Mouse (Mus musculus) urinary bladder, adult 2 months (tissue): ENCODE data around the gene Gpr162. TPM values are rescaled to one million over a fixed set of nuclear protein-coding genes. Genes with fewer than 3 reads are reported as not detected.

Source experiments
- DNase-seq: peaks from one replicate; pipeline ENCODE4 v3.0.0; 2022; ENCODE audit warnings: low spot score
- polyA plus RNA-seq: library from polyadenylated mRNA; depleted of rRNA; stranded (reverse); fragments of >200 nt; gene quantifications from 2 replicates; pipeline ENCODE4 v1.2.3, GENCODE M21; 2012

The Gpr162 gene
- polyA plus RNA-seq, 1 experiment, result 0.99 TPM

DNA sequence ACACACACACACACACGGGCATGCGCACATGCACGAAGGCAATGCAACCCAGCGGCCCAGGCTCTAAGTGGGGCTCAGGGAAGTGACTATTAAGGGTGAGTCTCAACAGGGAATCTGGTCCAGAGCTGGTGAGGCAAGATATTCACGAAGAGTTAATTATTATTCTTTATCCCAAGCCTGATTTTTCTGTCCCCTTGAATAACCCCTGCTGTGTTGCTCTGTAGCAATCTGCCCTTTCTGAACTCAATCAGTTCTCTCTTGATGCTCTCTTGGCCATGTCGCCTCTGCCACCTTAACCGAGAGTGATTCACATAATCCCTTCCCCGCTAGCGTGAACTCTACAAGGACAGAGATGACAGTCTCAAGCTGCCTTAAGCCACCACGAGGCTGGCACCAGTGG is 19.6 kb upstream of the Gpr162 start:
- DNase-seq, result no peak

- DNase-seq, result no peak
Measured at GRCm38 (mm10) chr6:124881821-124882220, 18.0 kb upstream of the Gpr162 start.

DNA sequence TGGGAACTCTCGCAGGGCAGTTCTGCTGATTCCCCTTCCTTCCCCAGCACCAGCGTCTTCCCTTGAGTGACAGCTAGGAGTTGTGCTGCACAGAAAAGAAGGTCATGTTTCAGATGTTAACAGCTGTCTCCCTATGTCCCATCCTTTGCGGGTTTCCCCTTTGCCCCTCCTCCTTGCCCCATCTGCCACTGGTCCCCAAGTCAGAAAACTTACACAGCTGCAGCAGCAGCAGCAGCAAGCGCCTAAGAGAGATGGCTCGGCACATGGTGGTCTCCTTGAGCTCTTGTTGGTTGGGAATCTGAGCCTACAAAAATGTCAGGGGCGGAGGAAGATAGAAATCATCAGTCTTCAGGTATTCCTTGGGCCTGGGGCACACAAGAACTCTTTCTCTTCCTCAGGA is 15.6 kb upstream of the Gpr162 start:
- DNase-seq, result no peak

GRCm38 (mm10) chr6:124874348-124874747 is 10.6 kb upstream of the Gpr162 start:
- no peak for DNase-seq

GRCm38 (mm10) chr6:124866560-124866959 is 2.8 kb upstream of the Gpr162 start:
- no peak for DNase-seq

DNA sequence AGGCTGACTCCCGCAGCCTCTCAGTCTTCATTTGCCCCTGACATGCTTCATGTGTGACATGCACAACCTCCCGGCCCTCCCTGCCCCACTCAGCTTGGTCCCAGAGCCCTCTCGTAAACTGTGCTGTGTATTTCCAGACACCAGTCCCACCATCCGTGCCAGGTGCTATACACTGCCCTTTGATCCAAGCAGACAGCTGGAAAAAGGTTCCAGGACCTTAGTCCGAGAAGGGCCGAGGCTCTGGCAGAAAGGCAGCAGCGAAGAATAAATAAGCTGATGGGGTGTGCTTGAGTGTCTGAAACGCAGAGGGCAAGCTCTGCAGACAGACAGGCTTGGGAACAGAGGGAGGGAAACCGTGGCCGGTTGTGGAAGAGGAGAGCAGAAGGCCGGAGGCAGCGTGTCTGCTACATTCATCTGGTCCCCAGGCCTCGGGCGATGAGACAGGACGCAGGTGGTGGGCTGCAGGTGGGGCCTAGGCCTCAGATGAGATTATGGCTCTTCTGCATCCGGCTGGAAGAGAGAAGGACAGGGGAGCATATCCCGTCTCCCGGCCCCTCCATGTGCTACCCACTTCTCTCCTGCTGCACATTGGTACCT is 2.1 kb upstream of the Gpr162 start:
- DNase-seq, result no peak

DNA sequence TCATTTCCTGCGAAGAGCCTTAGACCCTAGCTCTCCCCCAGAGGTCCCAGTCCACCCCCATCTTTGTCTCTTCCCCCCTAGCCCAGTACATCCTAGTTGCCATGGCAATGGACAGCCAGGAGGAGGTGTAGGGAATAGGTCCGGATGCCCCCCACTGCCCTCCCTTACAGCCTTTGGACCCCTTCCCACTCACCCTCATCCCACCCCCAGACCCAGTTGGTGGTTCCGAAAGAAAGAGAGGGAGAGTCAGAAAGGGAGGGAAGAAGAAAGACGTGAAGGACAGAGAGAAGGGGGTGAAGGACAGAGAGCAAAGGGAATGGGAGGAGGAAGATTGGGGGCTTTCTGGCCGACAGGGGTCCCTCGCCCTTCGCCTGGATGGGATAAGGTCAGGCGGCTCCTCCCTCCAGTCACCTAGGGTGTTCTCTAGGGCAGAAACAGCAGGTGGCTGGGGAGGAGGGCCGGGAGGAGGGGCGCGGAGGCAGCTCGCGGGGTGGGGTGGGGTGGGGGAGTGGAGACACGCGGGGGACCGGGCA is 592 bp downstream of the Gpr162 start:
- DNase-seq, result no peak

GRCm38 (mm10) chr6:124862406-124863124 is 1.2 kb downstream of the Gpr162 start:
- no peak for DNase-seq

DNA sequence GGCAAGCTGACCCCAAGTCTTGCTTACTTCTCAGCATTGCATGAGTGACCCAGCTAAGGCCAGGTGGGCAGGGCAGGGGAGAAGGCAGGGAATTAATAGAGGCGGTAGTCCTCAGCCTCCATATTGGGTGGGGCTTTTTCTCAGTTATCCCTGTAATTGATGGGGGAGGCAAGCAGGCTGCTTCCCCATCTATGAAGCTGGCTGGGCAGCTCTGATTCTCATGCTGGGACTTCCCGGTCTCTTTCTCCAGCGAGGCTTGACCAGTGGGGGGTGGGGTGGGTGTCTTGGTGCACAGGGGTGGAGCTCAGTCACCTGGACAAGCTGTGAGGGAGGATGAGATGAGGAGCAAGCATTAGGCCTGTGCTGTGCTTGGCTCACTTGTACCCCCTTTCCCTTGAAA is 2.0 kb downstream of the Gpr162 start:
- no peak for DNase-seq

GRCm38 (mm10) chr6:124861266-124861665 is 2.5 kb downstream of the Gpr162 start:
- no peak for DNase-seq

DNA sequence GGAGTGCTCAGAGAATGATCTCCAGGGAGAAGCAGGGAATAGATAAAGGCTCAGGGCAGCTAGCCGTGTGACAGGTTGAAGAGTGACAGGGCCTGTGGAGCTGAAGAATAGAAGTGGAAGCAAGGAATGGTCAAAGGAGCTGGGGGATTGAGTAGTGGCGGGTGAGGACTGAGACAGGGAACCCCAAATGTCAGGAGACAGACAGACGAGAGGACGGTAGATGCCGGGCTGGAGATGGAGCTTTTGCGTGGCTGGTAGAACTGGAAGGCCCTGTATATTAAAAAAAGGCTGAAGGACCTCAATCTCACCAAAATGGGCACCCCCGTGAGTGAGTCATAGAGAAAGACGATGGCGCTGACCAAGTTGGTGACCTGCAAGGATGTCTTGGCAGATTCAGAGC is 3.3 kb downstream of the Gpr162 start:
- no peak for DNase-seq

- peak; percentile 73 for DNase-seq
Measured at GRCm38 (mm10) chr6:124859725-124860124, 4.1 kb downstream of the Gpr162 start.

DNA sequence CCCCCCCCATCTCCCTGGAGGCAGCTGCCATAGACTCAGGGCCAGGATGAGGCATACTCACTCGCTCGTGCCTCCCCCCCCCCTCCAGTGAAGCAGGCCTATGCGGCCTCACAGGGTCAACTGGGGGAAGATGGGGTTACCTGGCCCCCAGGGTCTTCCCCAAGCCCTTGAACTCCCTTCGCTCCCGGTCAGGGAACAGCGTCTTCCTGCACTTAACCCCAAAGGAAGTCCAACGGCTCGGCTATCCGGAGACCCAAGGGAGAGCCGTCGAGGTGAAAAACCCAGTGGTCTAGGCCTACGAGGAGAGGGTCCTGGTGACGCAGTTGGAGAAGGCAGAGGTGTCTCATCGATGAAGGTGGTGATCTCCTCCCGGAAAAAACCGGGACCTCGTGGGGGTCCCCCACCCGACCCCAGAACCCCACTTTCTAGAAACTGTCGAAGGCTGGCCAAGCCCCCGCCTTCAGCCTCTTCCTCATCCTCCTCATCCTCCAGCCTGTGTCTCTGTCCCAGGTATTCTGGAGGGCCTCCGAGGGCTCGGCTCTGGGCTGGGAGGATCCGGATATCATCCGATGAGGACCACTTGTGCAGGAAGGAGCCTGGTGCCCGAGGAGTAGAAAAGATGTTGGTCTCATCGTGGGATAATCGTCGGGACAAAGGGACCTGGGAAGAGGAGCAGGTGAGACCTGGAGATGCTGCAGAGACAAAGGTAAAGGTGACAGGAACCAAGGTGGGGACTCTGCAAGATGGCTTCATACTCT is 5.0 kb downstream of the Gpr162 start:
- no peak for DNase-seq

DNA sequence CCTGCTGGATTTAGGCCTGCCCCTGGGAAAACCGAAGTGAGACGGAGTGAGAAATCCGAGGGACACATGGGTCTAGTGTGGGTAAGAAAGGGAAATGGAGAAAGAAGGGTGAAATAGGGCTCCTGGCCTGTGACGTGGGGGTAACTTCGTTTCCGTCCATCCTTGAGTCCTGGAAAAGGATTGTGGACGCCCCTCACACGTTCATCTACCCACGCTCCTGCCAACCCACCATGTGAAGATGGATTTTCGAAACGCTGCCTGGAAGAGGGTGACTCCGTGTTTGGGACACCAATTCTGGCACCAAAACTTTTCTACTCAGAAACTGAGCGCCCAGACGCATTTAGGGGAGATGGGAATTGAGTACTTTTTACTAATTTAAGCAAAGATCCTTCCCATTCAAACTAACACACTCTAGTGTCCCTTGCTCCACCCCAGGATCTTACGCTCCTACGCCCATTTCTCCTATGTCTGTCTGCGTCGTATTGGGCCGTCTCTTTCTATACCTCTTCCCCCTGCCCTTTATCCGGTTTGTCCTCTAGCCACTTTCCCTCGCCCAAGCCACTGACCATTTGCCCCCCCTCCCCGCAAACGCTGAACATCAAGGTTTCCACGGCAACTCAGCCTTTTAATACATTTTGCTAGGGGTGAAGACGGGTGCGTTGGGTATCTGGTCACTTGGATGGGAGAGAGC is 5.8 kb downstream of the Gpr162 start:
- no peak for DNase-seq

- DNase-seq, result peak; percentile 60
Measured at GRCm38 (mm10) chr6:124856916-124857839, 6.6 kb downstream of the Gpr162 start, which contains the start of gene P3h3. Gene P3h3 (minus strand): TSS chr6:124857752.

- DNase-seq, result no peak
Measured at GRCm38 (mm10) chr6:124856321-124856720, 7.5 kb downstream of the Gpr162 start.

GRCm38 (mm10) chr6:124854647-124855046 is 9.1 kb downstream of the Gpr162 start:
- DNase-seq, result no peak

DNA sequence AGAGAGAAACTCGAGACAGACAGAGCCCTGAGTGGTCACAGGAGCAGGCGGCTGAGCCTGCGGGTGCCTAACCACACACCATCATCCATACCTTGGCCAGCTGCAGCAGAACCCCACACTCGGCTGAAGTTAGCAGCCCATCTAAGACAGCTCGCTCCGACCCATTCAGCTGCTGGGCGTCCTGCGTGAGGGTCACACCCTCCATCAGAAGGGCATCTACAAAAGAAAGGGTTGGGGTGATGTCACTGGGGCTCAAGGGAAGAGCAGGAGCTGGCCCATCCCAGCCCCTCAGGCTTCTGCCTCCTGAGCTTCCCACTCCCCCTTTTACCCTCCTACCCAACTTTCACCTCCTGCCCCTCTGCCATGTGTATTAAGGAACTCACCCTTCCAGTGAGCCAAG is 13.2 kb downstream of the Gpr162 start:
- no peak for DNase-seq

- peak; percentile 71 for DNase-seq
Measured at GRCm38 (mm10) chr6:124847305-124847704, 16.5 kb downstream of the Gpr162 start.

DNA sequence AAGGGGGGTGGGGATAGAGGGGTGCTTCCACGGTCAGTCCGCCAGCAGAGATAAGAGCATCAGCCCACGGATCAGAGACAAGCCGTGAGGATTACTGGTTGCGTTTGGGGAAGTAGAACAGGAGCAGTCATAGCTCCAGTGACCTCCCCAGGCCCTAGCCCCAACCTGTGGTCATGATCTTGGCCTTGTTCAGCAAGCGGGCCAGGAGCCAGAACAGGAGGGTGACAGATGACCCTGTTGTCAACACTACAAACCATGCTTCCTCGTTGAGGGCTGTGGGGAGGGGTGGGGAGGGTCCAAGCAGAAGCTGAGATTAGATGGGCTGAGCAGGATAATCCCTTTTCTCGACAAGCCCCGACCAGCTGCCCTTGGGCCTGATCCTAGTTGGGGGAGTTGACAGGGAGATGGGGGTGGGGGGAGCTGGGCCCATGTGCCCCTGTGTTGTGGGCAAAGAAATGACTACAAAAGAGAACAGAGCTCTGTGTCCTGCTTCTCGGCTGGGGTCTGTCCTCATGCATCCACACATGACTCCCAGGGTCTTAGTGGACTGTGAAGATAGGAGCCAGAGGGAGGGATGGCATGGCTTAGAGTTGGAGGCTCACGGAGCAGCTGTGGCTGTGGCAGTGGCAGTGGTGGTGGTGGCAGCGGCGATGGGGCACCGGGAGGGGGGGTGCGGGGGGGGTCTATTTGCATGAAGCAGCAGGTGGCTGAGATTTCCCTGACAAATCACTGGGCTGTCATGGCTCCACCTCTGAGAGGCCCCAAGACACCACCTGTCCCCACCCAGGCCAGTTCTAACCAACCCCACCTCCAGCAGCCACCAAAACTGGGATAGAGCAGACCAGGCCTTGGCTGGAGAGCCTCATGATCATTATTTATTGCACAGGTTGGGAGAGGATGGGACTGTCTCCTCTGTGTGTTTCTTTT is 23.3 kb downstream of the Gpr162 start, which contains the start of gene Gnb3:
TSS of gene Gnb3 (minus strand) at position 35 of the 927 bp plus-strand sequence.
- no peak for DNase-seq
